Mouse (Mus musculus) neural tube, embryonic 11.5 days (tissue): ENCODE measurements around the gene Arpin. TPM values are rescaled to one million over a fixed set of nuclear protein-coding genes. Genes with fewer than 3 reads are reported as not detected.
A peak's percentile ranks its signal among the peaks of the same experiment; 100 is the strongest.

Experiments used
- ATAC-seq: fragments of 200-750 bp; cut with Nextera tagmentation; 2 replicates; pipeline ENCODE4 v1.8.0; 2017; ENCODE audit warnings: moderate number of reproducible peaks, mild to moderate bottlenecking, moderate TSS enrichment, moderate library complexity; ENCODE audit not compliant: insufficient read depth, low FRiP score, low TSS enrichment
- DNase-seq: peaks from one replicate; pipeline ENCODE4 v3.0.0-alpha.2; 2015; ENCODE audit warnings: low spot score
- H3K27ac ChIP-seq: fragments of 300-500 bp; sonication (generic); 2 replicates; pipeline ENCODE4 v1.5.1; 2014; ENCODE audit warnings: low read depth, mild to moderate bottlenecking, low read length
- H3K27me3 ChIP-seq: fragments of 300-500 bp; sonication (generic); 2 replicates; pipeline ENCODE4 v1.6.1; 2014; ENCODE audit warnings: mild to moderate bottlenecking, low read length, mixed read lengths; ENCODE audit not compliant: control insufficient read depth, insufficient read depth
- H3K36me3 ChIP-seq: fragments of 300-500 bp; sonication (generic); 2 replicates; pipeline ENCODE4 v1.6.1; 2014; ENCODE audit warnings: mild to moderate bottlenecking, low read length, moderate library complexity, mixed read lengths; ENCODE audit not compliant: control insufficient read depth, insufficient read depth
- H3K4me1 ChIP-seq: fragments of 300-500 bp; sonication (generic); 2 replicates; pipeline ENCODE4 v1.6.1; 2014; ENCODE audit warnings: low read length, mixed read lengths; ENCODE audit not compliant: control insufficient read depth, insufficient read depth
- H3K4me2 ChIP-seq: fragments of 300-500 bp; sonication (generic); 2 replicates; pipeline ENCODE4 v1.6.1; 2014; ENCODE audit warnings: low read depth, mild to moderate bottlenecking, moderate library complexity
- H3K4me3 ChIP-seq: fragments of 300-500 bp; sonication (generic); 2 replicates; pipeline ENCODE4 v1.5.1; 2014; ENCODE audit warnings: low read depth, low read length
- H3K9ac ChIP-seq: fragments of 300-500 bp; sonication (generic); 2 replicates; pipeline ENCODE4 v1.6.1; 2014; ENCODE audit warnings: mild to moderate bottlenecking, low read length
- H3K9me3 ChIP-seq: fragments of 300-500 bp; sonication (generic); 2 replicates; pipeline ENCODE4 v1.6.1; 2016; ENCODE audit warnings: low read length; ENCODE audit not compliant: control insufficient read depth
- WGBS: fragments of 180-500 bp; shearing (Covaris S2); extraction: QIAGEN DNeasy Blood & Tissue Kit; methylation state at CpG from one replicate; pipeline ENCODE4 v1.1.7; 2014; 5-methylcytosine and 5-hydroxymethylcytosine counted together
- polyA plus RNA-seq: library from polyadenylated mRNA; unstranded; fragments of >200 nt; fragmentation: Nextera tagmentation; extraction: Ambion mirVana; gene quantifications from 2 replicates; pipeline ENCODE4 v1.2.1, GENCODE M21; 2014

The Arpin gene
- polyA plus RNA-seq, 1 experiment from 2014 or later = 20.8 TPM

DNA sequence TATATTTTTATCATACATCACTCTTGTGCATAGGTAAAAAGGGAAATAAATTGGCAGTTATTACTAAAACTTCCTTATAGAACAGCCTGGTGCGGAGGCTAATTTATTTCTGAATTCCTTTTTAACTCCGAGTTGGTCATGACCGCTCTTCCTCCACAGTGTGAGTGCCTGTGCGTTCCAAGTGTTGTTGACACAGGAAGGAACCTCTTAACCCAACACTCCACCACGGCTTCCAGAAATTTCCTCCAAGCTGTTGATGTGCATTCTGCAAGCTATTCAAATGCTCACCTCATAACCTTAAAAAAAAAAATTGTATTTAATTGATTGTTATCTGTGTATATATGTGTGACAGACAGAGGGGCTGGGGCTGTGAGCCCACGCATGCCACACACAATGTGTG, 15.1 kb upstream of the Arpin start:
- ATAC-seq (no peak), DNase-seq (no peak)
- H3K36me3 ChIP-seq = no peaks in the 10 kb centered on the region
- H3K4me2 ChIP-seq = no peak overlapping the region
- H3K4me1 ChIP-seq = no peaks in the 10 kb centered on the region
- H3K9ac ChIP-seq = no peak overlapping the region
- H3K4me3 ChIP-seq = no peak overlapping the region
- H3K27ac ChIP-seq = no peak overlapping the region
- H3K27me3 ChIP-seq = no peaks in the 10 kb centered on the region
- 83% methylated on average over 6 of the region's 6 CpGs for WGBS
- no peaks in the 10 kb centered on the region for H3K9me3 ChIP-seq

- Histone ChIP-seq H3K27me3 (no peaks in the 10 kb centered on the region), H3K9ac (peak overlapping the region; percentile 63), H3K4me2 (peak overlapping the region; percentile 59), H3K36me3 (no peaks in the 10 kb centered on the region), H3K27ac (no peak overlapping the region), H3K4me1 (peaks cover 3% of the 10 kb centered on the region; the same call in 1 of the 2 replicates), H3K9me3 (no peaks in the 10 kb centered on the region), H3K4me3 (peak overlapping the region; percentile 39)
- ATAC-seq (no peak), DNase-seq (peak; percentile 17)
- 9% methylated on average over 19 of the region's 19 CpGs for WGBS
Measured at GRCm38 (mm10) chr7:79935511-79936205, 499 bp upstream of the Arpin start.

DNA sequence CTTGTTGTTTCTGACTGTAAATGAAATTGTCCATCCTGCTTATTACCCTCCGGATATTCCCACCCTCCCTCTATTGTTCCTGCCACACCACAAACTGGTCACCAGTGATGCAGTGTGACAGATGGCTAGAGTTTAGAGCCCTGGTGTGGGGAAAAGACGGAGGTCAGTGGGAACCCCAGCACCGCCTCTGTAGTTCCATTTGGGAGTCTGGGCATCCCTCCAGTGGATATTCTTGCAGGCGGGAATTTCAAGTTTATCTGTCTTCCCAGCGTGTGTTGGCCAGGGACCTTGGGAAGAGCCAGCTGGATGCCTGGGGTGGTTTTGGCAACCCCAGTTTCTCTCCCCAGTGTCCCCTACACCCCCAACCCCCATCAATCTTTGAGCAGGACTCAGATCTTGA, 698 bp downstream of the Arpin start:
- Histone ChIP-seq H3K4me3 (peak overlapping the region; percentile 39), H3K9me3 (no peaks in the 10 kb centered on the region), H3K27me3 (no peaks in the 10 kb centered on the region), H3K9ac (peak overlapping the region; percentile 63), H3K36me3 (no peaks in the 10 kb centered on the region), H3K4me1 (peaks cover 3% of the 10 kb centered on the region; the same call in 1 of the 2 replicates), H3K27ac (no peak overlapping the region; the same call in 1 of the 2 replicates), H3K4me2 (peak overlapping the region; percentile 59)
- DNase-seq = no peak
- no peak for ATAC-seq
- 57% methylated on average over 5 of the region's 5 CpGs for WGBS

- Histone ChIP-seq H3K36me3 (no peaks in the 10 kb centered on the region), H3K9ac (no peak overlapping the region), H3K4me1 (no peaks in the 10 kb centered on the region), H3K27ac (no peak overlapping the region), H3K27me3 (no peaks in the 10 kb centered on the region), H3K4me2 (no peak overlapping the region), H3K9me3 (no peaks in the 10 kb centered on the region), H3K4me3 (no peak overlapping the region)
- ATAC-seq (no peak), DNase-seq (no peak)
- 67% methylated on average over 2 of the region's 2 CpGs for WGBS
Measured at GRCm38 (mm10) chr7:79928516-79929052, 6.6 kb downstream of the Arpin start.

- H3K9ac ChIP-seq = peak within 1 kb of the TSS; percentile 80
- H3K36me3 ChIP-seq = no peaks in the 10 kb centered on the region
- ATAC-seq (peak; percentile 94), DNase-seq (peak; percentile 90)
- 0 out of 2 replicates have a peak, but pooled peaks cover 3% of the 10 kb centered on the region for H3K4me1 ChIP-seq
- H3K27me3 ChIP-seq = no peaks in the 10 kb centered on the region
- peak within 1 kb of the TSS; percentile 84 for H3K4me3 ChIP-seq
- no peaks in the 10 kb centered on the region for H3K9me3 ChIP-seq
- H3K27ac ChIP-seq = no peak within 1 kb of the TSS
- H3K4me2 ChIP-seq = peak within 1 kb of the TSS; percentile 43
- under 1% methylated on average over 34 of the region's 34 CpGs for WGBS
Measured at GRCm38 (mm10) chr7:79920344-79920983, 14.7 kb downstream of the Arpin start, which contains the start of gene Ap3s2. Gene Ap3s2, minus strand, starts transcription at chr7:79920649.

DNA sequence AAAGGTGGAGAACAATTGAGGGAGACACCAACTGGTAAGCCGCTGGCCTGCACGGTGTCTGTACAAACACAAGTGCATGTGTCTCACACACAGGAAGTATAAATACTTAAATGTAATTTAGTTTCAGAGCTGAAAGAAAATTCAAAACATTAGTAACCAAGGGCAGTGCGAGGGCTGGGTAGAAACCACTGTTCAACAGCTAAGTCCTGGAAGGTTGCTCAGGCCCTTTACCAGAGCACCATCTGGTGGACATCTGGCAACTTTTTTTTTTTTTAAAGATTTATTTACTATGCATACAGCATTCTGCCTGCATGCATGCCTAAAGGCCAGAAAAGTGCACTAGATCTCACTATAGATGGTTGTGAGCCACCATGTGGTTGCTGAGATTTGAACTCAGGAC, 20.6 kb downstream of the Arpin start:
- Histone ChIP-seq H3K4me3 (no peak overlapping the region), H3K9ac (no peak overlapping the region), H3K27me3 (no peaks in the 10 kb centered on the region), H3K9me3 (no peaks in the 10 kb centered on the region), H3K27ac (no peak overlapping the region), H3K4me2 (no peak overlapping the region), H3K4me1 (no peaks in the 10 kb centered on the region), H3K36me3 (no peaks in the 10 kb centered on the region)
- DNase-seq (no peak), ATAC-seq (no peak)
- WGBS = 84% methylated on average over 3 of the region's 3 CpGs

GRCm38 (mm10) chr7:79907356-79907755, 27.8 kb downstream of the Arpin start:
- ATAC-seq (no peak), DNase-seq (no peak)
- Histone ChIP-seq H3K27ac (no peak overlapping the region), H3K9ac (no peak overlapping the region), H3K4me3 (no peak overlapping the region), H3K27me3 (no peaks in the 10 kb centered on the region), H3K36me3 (0 out of 2 replicates have a peak, but pooled peaks cover 2% of the 10 kb centered on the region), H3K4me1 (no peaks in the 10 kb centered on the region), H3K9me3 (no peaks in the 10 kb centered on the region), H3K4me2 (no peak overlapping the region)
- WGBS = 78% methylated on average over 2 of the region's 2 CpGs

DNA sequence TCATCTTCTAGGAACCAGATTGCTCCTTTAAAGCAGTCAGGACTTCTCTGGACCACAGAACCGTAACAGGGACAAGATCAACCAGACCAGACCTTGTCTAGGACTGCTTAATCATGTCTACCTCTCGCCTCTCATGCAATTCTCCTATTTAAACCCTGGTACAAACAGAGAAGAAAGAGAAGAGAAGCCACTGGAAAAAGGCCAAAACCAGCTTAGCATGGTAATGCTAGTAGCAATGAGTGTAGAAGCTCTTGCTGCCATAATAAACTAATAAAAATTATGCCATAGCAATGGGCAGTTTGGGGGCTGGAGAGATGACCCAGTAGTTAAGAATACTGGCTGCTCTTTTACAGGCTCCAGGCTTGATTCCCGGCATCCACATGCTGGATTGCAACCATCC, 28.2 kb downstream of the Arpin start:
- 90% methylated on average over 3 of the region's 3 CpGs for WGBS
- H3K4me3 ChIP-seq = no peak overlapping the region
- 0 out of 2 replicates have a peak, but pooled peaks cover 2% of the 10 kb centered on the region for H3K36me3 ChIP-seq
- H3K4me2 ChIP-seq = no peak overlapping the region
- no peaks in the 10 kb centered on the region for H3K27me3 ChIP-seq
- H3K27ac ChIP-seq = no peak overlapping the region
- H3K9me3 ChIP-seq = no peaks in the 10 kb centered on the region
- H3K9ac ChIP-seq = no peak overlapping the region
- no peaks in the 10 kb centered on the region for H3K4me1 ChIP-seq
- no peak for DNase-seq
- ATAC-seq = no peak
